8 mouse cellular contexts compared by ENCODE assay signal in the genomic region with DNA sequence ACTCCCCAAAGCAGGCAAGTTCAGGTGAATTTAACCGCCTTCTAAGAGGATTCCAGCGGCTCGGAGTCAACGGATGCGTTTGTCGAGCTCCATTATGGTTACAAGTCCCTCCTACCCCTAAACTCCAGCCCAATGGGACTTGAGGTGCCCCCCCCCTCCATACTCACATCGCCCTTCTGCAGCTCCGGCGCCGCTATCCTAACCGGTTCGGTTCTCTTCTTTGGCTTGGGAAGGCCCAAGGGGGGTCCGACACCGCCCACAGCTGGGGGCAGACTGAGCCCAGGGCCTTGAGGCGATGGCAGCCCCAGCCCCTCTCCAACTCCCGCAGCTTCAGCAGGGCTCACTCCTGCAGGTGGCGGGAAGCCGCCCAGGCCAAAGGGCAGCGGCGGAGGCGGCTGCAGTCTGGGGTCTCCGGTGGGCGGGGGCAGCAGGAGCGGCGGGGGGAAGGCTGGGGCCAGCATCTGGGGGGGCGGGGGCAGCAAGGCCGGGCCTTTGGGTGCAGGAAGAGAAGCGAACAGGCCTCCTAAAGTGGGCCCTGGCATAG. TPM values are rescaled to one million over a fixed set of nuclear protein-coding genes. Genes with fewer than 3 reads are reported as not detected.
DNase-seq lines count a peak whose midpoint lies in the region; TF ChIP-seq lines count a peak whose summit lies in the region.

No protein-coding gene starts in this region.

- H3K79me2 ChIP-seq in liver, adult 2 months (ENCODE audit: control insufficient read depth, insufficient read depth, low read length), result peaks cover 25% of the 10 kb centered on the region

- H3K36me3 ChIP-seq in liver, adult 2 months (ENCODE audit: control insufficient read depth, insufficient read depth, low read length), result peaks cover 4% of the 10 kb centered on the region
- peaks cover 10% of the 10 kb centered on the region for H3K36me3 ChIP-seq in thymus, adult 2 months (ENCODE audit: control insufficient read depth, insufficient read depth, low read length)

- peaks cover 9% of the 10 kb centered on the region; the same call in 1 of the 2 replicates for H3K4me1 ChIP-seq in liver, adult 2 months (ENCODE audit: control insufficient read depth, insufficient read depth, low read length)
- peaks cover 7% of the 10 kb centered on the region; the same call in 1 of the 2 replicates for H3K4me1 ChIP-seq in thymus, adult 2 months (replicated peaks; ENCODE audit: control insufficient read depth, insufficient read depth, low read length)

- no peaks in the 10 kb centered on the region for H3K27me3 ChIP-seq in liver, adult 2 months (ENCODE audit: control insufficient read depth, insufficient read depth, low read length)
- no peaks in the 10 kb centered on the region for H3K27me3 ChIP-seq in thymus, adult 2 months (ENCODE audit: control insufficient read depth, insufficient read depth, low read length)

- peak overlapping the region; percentile 91 for H3K27ac ChIP-seq in liver, adult 2 months (replicated peaks; ENCODE audit: insufficient read depth, low read depth, low read length)
- peak overlapping the region; percentile 87 for H3K27ac ChIP-seq in thymus, adult 2 months (ENCODE audit: control insufficient read depth, insufficient read depth, low read length)

- no peak for TF ChIP-seq CTCF in liver, adult 2 months (IDR thresholded peaks at IDR 0.05; ENCODE audit: low read depth, low read length)
- no peak for TF ChIP-seq CTCF in thymus, adult 2 months (IDR thresholded peaks at IDR 0.05; ENCODE audit: borderline replicate concordance, control insufficient read depth, extremely low read depth, insufficient read depth, low read length, poor library complexity)

- peak overlapping the region; percentile 90 for H3K9ac ChIP-seq in liver, adult 2 months (ENCODE audit: low read depth, low read length)

- peak overlapping the region; percentile 88 for H3K4me3 ChIP-seq in liver, adult 2 months (ENCODE audit: insufficient read depth, low read depth, low read length)
- peak overlapping the region; percentile 93 for H3K4me3 ChIP-seq in thymus, adult 2 months (ENCODE audit: control insufficient read depth, insufficient read depth, low read length)

- TF ChIP-seq POLR2A in liver, adult 2 months (IDR thresholded peaks at IDR 0.05; ENCODE audit: extremely low read depth, insufficient read depth, low read length), result no peak
- TF ChIP-seq POLR2A in thymus, adult 2 months (IDR thresholded peaks at IDR 0.05; ENCODE audit: control insufficient read depth, extremely low read depth, insufficient read depth, low read length, poor library complexity), result 0 out of 2 replicates have a peak, but pooled peaks have one; percentile 4

- DNase-seq in urinary bladder, adult 18-20 months (ENCODE audit: low spot score in 2 of 2), result peak; percentile 14 to 21
- DNase-seq in urinary bladder, postnatal 10 days (ENCODE audit: low spot score), result no peak
- peak; percentile 63 to 69 for DNase-seq in cerebellum, postnatal 14 days
- peak; percentile 39 for DNase-seq in gastrocnemius, postnatal 10 days
- DNase-seq in kidney, adult 18-20 months, result peak; percentile 37
- DNase-seq in liver, adult 2 months (ENCODE audit: extremely low read depth, low read depth, low spot score), result peak; percentile 23
- peak; percentile 69 for DNase-seq in neural tube, embryonic 10.5 days (ENCODE audit: extremely low spot score, low spot score)
- peak; percentile 47 for DNase-seq in thymus, adult 2 months

- WGBS in liver, adult 2 months, result 1% methylated on average over 28 of the region's 28 CpGs
- under 1% methylated on average over 28 of the region's 28 CpGs for WGBS in thymus, adult 2 months

RNA-seq across cellular contexts. Expression of gene Prcc, which starts 0.6 kb away (rescaled TPM):
- total RNA-seq in gastrocnemius, postnatal 10 days (2021), result 10 to 100 TPM; 44.2 to 47.7 TPM
- total RNA-seq in liver, adult 2 months (2014; rRNA removed), result 8.0 and 9.9 TPM in 2 replicates
- 15.1 and 16.8 TPM in 2 replicates for polyA plus RNA-seq in liver, adult 2 months (2012; rRNA removed)
- polyA plus RNA-seq in thymus, adult 2 months (2012; rRNA removed), result 54.5 and 60.0 TPM in 2 replicates

RNA-seq across cellular contexts. Expression of gene Hdgf, which starts 21.3 kb away (rescaled TPM):
- total RNA-seq in gastrocnemius, postnatal 10 days (2021), result 100 to 1,000 TPM; 192 to 197 TPM
- 58.8 and 64.5 TPM in 2 replicates for total RNA-seq in liver, adult 2 months (2014; rRNA removed)
- polyA plus RNA-seq in liver, adult 2 months (2012; rRNA removed), result 74.7 and 87.3 TPM in 2 replicates
- polyA plus RNA-seq in thymus, adult 2 months (2012; rRNA removed), result 112 and 136 TPM in 2 replicates

RNA-seq across cellular contexts. Expression of gene Mrpl24, which starts 34.5 kb away (rescaled TPM):
- 10 to 100 TPM; 47.3 to 55.6 TPM for total RNA-seq in gastrocnemius, postnatal 10 days (2021)
- total RNA-seq in liver, adult 2 months (2014; rRNA removed), result 84.6 and 96.6 TPM in 2 replicates
- polyA plus RNA-seq in liver, adult 2 months (2012; rRNA removed), result 35.3 and 37.9 TPM in 2 replicates
- 60.5 and 72.4 TPM in 2 replicates for polyA plus RNA-seq in thymus, adult 2 months (2012; rRNA removed)

RNA-seq across cellular contexts. Expression of gene Sh2d2a, which starts 38.2 kb away (rescaled TPM):
- under 1 TPM in 1 of 2 experiments, not detected in 1; 0.18 TPM for total RNA-seq in gastrocnemius, postnatal 10 days (2021)
- 0.09 and 0.20 TPM in 2 replicates for total RNA-seq in liver, adult 2 months (2014; rRNA removed)
- 0.39 and 0.83 TPM in 2 replicates for polyA plus RNA-seq in liver, adult 2 months (2012; rRNA removed)
- polyA plus RNA-seq in thymus, adult 2 months (2012; rRNA removed), result 179 and 180 TPM in 2 replicates

RNA-seq across cellular contexts. Expression of gene Isg20l2, which starts 45.3 kb away (rescaled TPM):
- 10 to 100 TPM; 10.7 to 15.0 TPM for total RNA-seq in gastrocnemius, postnatal 10 days (2021)
- total RNA-seq in liver, adult 2 months (2014; rRNA removed), result 6.8 and 9.3 TPM in 2 replicates
- 7.0 and 7.2 TPM in 2 replicates for polyA plus RNA-seq in liver, adult 2 months (2012; rRNA removed)
- polyA plus RNA-seq in thymus, adult 2 months (2012; rRNA removed), result 31.6 and 40.8 TPM in 2 replicates
